Mouse (Mus musculus) layer of hippocampus, adult 18-20 months (tissue): Measurements from ENCODE around the gene Bmp4. TPM values are rescaled to one million over a fixed set of nuclear protein-coding genes. Genes with fewer than 3 reads are reported as not detected.

Experiments
- DNase-seq, 2 experiments: peaks; one replicate each; pipeline ENCODE4 v3.0.0; 2022; ENCODE audit warnings: low spot score in 2 of 2
- total RNA-seq, 2 experiments: library from RNA; stranded (reverse); gene quantifications; 2 replicates each; pipeline ENCODE4 v1.2.3; 2021

Gene Bmp4
- total RNA-seq, 2 experiments from 2014 or later, result 1.2 to 3.0 TPM

DNA sequence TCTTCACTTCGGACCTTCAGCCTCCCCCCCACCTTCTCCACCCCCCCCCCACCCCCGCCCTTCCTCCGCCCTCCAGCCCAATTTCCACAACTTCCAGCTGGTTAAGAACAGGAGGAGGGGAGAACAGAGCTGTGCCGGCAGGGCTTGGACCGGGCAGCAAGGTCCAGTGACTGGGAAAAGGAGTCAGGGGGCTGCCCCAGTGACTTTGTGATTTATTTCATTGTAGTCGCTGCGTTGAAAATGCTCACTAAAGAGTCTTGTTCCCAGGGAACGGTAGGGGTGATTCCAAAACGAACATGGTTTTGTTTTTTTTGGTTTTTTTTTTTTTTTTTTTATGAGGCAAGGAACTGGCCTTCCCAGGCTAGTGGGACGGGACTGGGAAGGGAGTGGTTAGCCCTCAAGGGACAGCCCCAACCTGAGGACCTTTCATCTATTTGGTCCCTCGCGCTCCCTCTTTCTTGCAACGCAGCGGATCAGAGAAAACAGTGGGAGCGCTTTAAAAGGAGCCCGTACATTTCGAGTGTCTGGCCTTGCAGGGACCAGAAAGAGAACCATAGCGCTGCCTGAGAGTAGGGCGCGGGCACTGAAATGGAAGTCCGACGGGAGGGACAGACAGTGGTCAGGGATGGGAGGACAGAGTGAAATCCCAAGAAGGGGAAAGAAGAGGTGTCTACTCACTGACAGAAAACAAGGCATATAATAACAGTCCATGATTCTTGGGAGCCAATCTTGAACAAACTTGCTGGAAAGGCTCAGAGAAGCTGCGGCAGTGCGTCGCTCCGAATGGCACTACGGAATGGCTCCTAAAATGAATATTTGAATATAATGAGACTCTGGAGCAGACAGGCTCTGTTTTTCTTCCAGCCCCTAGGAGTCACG is 3.8 kb downstream of the Bmp4 start:
- DNase-seq, result no peak

GRCm38 (mm10) chr14:46385701-46386477 is 4.6 kb downstream of the Bmp4 start:
- DNase-seq, result no peak

- DNase-seq, result no peak
These were observed 5.3 kb downstream of the Bmp4 start for GRCm38 (mm10) chr14:46384946-46385691.

DNA sequence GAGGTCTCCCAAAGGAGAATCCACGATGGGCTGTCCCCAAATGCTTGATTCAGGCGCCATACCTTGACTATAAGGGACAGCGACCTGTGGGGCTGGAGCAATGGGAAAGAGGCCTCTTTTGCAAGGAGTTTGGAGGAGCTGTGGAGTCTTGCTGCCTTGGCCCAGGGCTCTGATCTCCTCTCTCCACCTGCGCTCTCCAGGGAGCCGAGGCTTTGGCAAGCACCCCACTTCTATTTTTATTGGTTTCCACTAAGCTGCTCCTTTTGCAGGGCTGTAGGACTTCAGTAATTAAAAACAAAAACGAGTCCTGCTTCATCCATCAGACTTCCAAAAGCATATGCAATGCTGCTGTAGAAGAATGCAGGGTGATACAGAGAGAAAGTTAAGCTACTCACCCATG is 9.0 kb downstream of the Bmp4 start:
- no peak for DNase-seq

GRCm38 (mm10) chr14:46380286-46380721 is 10.2 kb downstream of the Bmp4 start:
- DNase-seq, result no peak

DNA sequence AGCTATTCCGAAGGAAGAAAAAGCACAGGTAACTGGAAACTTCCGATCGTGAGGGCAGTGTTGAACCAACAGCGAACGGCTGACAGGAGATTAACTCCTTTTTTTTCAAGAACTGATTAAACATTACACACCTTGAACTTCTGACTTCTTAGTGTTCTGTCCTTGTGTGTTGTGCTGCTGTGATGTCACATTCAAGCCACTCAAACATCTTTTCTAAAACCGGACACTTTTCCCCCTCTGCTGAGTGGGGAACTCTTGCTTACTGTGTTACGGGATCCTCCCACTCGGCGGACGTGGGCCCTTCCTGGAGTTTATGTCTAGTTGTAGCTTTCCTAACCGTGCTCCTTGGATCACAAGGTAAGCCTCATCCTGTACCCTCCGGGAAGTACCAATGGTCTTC is 11.2 kb downstream of the Bmp4 start, which contains the start of gene Gm15217:
Gene Gm15217, plus strand, starts transcription at position 130 of the 400 bp plus-strand sequence.
- DNase-seq, result no peak

DNA sequence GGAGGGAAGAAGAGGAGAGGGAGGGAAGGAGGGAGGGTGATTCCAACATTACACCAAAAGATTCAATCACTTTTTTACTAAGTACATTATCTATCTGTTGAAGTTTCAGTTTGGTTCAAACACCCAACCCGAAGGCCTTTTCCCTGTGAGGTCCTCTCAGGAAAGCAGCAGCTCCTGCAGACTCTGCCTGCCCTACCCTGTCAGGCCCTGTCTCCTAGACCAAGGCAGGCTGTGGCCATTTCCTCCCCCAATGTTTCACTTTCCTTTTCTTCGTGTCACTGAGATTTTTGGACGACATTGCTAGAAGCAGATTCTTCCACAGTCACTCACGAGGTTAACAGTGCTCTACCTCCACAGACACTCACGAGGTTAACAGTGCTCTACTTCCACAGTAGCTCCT is 14.7 kb downstream of the Bmp4 start:
- no peak for DNase-seq

DNA sequence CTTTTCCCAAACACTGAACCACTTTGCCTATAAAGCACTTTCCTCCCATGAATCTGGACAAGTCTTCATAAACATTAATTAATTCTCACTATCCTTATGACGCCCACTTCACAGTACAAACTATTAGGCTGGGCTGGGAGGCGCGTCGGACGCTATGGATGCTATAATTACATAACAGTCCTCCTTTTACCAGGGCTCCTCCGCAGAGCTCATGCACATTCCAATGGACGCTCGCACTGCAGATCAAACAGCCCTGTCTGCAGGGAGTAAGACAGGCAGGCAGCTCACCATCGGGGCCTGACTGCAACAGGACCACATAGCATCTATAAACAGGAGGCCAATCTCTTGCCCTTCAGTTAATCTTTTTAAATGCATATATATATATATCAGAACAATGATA is 18.0 kb downstream of the Bmp4 start:
- DNase-seq, result no peak

DNA sequence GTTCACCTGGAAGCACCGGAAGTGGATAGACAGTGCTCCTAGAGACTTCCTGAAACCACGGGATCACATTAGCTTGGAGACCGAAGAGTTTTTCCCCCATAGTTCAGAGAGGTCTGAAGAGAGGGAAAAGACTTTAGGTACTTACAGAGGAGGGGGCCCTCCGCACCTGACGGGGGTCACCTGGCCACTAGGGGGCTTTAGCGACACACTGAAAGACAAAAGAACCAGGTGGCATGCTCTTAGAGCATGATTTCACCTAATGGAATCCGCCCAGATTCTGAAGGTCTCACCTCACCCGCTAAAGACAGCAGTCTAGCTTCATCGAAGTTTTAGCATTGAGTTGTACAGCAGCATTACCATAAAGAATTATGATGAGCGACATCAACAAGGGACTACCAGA is 27.3 kb downstream of the Bmp4 start:
- no peak for DNase-seq

DNA sequence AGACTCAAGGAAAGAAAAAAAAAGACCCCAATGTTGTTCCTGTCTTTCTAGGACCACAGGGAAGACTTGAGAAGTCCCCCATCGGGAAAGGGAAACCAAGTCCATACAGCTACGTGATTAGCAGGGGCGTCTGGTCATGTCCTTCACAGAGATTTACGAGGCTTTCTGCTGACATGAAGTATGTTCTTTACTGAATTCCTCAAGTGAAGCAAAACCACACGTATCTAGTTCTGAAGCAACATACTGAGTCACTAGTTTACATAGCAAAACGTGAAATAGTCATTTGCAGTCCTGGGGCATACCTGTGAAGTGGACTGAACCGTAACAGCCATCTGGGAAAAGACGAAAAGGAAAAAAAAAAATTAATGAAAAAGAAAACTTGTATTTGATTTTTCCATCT is 32.8 kb downstream of the Bmp4 start:
- no peak for DNase-seq

DNA sequence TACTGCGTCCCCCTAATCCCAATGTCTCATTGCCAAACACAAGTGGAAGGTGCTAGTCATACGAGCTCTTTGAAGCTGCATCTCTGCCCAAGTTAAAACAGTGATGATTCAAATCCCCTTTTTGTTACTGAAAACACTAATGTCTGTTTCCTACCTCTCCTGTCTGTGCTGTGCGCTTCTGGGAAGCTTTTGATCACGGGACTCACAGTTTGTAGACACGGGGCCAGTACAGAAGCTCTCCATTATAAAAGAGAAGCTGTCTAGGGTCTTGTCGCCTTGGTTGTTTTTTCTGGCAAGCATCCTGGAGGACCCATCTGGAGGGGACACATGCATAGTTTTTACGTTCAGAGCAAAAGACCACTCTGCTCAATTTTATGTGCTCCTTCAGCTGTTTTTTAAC is 33.2 kb downstream of the Bmp4 start:
- no peak for DNase-seq

DNA sequence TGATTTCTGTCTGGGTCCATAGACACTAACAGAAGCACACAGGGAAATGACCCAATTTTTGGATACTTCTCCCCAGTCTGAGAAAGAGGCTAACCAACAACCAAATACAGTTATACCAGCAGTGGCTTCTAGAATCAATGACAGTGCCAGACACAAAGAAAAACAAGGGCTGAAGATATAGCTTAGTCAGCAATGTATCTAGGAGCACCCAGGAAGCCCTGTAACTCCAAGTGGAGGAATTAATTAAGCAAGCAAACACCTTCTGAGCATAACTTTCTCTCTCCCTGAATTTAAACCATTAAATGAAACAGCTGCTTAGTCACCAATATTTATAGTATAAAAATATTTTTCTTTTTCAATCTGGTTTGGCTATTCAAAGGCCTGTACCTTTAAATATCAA is 45.7 kb downstream of the Bmp4 start:
- no peak for DNase-seq

DNA sequence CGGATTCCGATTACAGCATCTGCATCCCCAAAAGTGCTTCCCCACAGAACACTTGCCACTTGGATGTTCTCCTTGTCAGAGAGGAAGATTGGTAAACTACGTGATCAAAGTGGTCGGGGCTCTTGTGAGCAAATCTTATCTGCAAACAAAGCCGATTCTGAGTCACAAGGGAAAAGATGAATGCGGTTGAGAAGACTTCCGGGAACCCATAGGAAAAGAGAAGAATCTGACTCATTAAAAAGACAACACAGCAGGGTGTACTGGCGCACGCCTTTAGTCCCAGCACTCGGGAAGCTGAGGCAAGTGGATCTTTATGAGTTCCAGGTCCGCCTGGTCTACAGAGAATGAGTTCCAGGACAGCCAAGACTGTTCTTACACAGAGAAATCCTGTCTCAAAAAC is 51.7 kb downstream of the Bmp4 start:
- DNase-seq, result no peak

Other genes with a start within 250 kb of the Bmp4 start
- gene Gm15217, start 11.3 kb downstream of the Bmp4 start, total RNA-seq, result not detected